ENCODE assay signal across 9 mouse cellular contexts in the genomic region with DNA sequence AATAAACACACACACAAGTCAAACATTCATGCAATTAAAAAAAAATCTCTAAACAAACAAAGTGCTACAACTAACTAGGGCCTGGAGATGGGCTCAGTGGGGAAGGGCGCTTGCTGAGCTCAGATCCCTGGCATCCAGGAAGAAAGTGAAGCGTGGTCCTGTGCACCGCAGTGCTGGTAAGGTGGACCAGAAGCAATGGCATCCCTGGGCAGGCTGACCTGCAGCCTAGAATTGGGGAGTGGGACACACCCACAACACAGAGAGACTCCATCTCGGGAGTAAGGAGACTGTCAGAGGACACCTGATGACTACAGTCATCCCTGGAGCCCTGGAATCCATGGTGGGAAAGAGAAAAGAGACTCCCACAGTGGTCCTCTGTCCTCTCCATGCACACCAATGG. TPM values are rescaled to one million over a fixed set of nuclear protein-coding genes. Genes with fewer than 3 reads are reported as not detected.
DNase-seq lines count a peak whose midpoint lies in the region; ATAC-seq and TF ChIP-seq lines count a peak whose summit lies in the region.
"Had no signal": no experiment of that assay in that cellular context is flagged by ENCODE, and none has a peak within 500 bp of the region (broad histone marks: within the 10 kb centered on the region; RNA-seq: fewer than 3 reads in every experiment).

No protein-coding gene starts in this region.

- no peak for DNase-seq in midbrain, embryonic 10.5 days (ENCODE audit: low spot score)
- no peak for DNase-seq in limb, embryonic 14.5 days (ENCODE audit: low spot score)
- no peak for DNase-seq in cerebellum, postnatal 4 days (ENCODE audit: low spot score in 2 of 2)
- DNase-seq: lung, adult 2 months; right cerebral cortex, postnatal 4 days had no signal

- H3K36me3 ChIP-seq in hindbrain, embryonic 15.5 days: no peaks in the 10 kb centered on the region
- no peaks in the 10 kb centered on the region for H3K36me3 ChIP-seq in hindbrain, embryonic 16.5 days (ENCODE audit: control insufficient read depth, insufficient read depth, low read length)
- no peaks in the 10 kb centered on the region for H3K36me3 ChIP-seq in midbrain, embryonic 10.5 days
- H3K36me3 ChIP-seq in midbrain, embryonic 15.5 days (replicated peaks): no peaks in the 10 kb centered on the region
- H3K36me3 ChIP-seq in embryonic facial prominence, embryonic 13.5 days: no peaks in the 10 kb centered on the region
- no peaks in the 10 kb centered on the region for H3K36me3 ChIP-seq in limb, embryonic 14.5 days (ENCODE audit: control insufficient read depth, insufficient read depth, low read length)

- 0 out of 2 replicates have a peak overlapping the region, but pooled peaks have one; percentile 44 for H3K27ac ChIP-seq in hindbrain, embryonic 15.5 days (replicated peaks)
- no peak overlapping the region for H3K27ac ChIP-seq in hindbrain, embryonic 16.5 days (ENCODE audit: low read depth, low read length)
- H3K27ac ChIP-seq in midbrain, embryonic 10.5 days (replicated peaks): 0 out of 2 replicates have a peak overlapping the region, but pooled peaks have one; percentile 34
- H3K27ac ChIP-seq in midbrain, embryonic 15.5 days: no peak overlapping the region
- peak overlapping the region; percentile 87; the same call in 1 of the 2 replicates for H3K27ac ChIP-seq in embryonic facial prominence, embryonic 13.5 days
- 0 out of 2 replicates have a peak overlapping the region, but pooled peaks have one; percentile 83 for H3K27ac ChIP-seq in limb, embryonic 14.5 days (replicated peaks; ENCODE audit: low read depth, low read length)

- H3K9me3 ChIP-seq in hindbrain, embryonic 15.5 days: no peaks in the 10 kb centered on the region
- no peaks in the 10 kb centered on the region for H3K9me3 ChIP-seq in hindbrain, embryonic 16.5 days (ENCODE audit: control insufficient read depth, low read length)
- H3K9me3 ChIP-seq in midbrain, embryonic 10.5 days (replicated peaks): no peaks in the 10 kb centered on the region
- H3K9me3 ChIP-seq in midbrain, embryonic 15.5 days: no peaks in the 10 kb centered on the region
- no peaks in the 10 kb centered on the region for H3K9me3 ChIP-seq in embryonic facial prominence, embryonic 13.5 days
- H3K9me3 ChIP-seq in limb, embryonic 14.5 days (ENCODE audit: control insufficient read depth, low read length): no peaks in the 10 kb centered on the region

- TF ChIP-seq POLR2A in limb, embryonic 14.5 days (IDR thresholded peaks at IDR 0.05; ENCODE audit: borderline replicate concordance, extremely low read depth, insufficient read depth, insufficient read length): no peak

- no peak overlapping the region for H3K9ac ChIP-seq in hindbrain, embryonic 15.5 days
- no peak overlapping the region for H3K9ac ChIP-seq in hindbrain, embryonic 16.5 days (ENCODE audit: low read depth, low read length)
- no peak overlapping the region for H3K9ac ChIP-seq in midbrain, embryonic 15.5 days
- no peak overlapping the region for H3K9ac ChIP-seq in embryonic facial prominence, embryonic 13.5 days
- no peak overlapping the region for H3K9ac ChIP-seq in limb, embryonic 14.5 days (ENCODE audit: low read depth, low read length, severe bottlenecking)

- peaks cover 40% of the 10 kb centered on the region for H3K4me1 ChIP-seq in hindbrain, embryonic 15.5 days (replicated peaks)
- H3K4me1 ChIP-seq in hindbrain, embryonic 16.5 days (ENCODE audit: control insufficient read depth, insufficient read depth, low read depth, low read length): peaks cover 25% of the 10 kb centered on the region
- peaks cover 62% of the 10 kb centered on the region for H3K4me1 ChIP-seq in midbrain, embryonic 10.5 days
- peaks cover 33% of the 10 kb centered on the region for H3K4me1 ChIP-seq in midbrain, embryonic 15.5 days
- H3K4me1 ChIP-seq in embryonic facial prominence, embryonic 13.5 days: peaks cover 51% of the 10 kb centered on the region
- H3K4me1 ChIP-seq in limb, embryonic 14.5 days (ENCODE audit: control insufficient read depth, insufficient read depth, low read length): peaks cover 43% of the 10 kb centered on the region

- no peak overlapping the region for H3K4me2 ChIP-seq in hindbrain, embryonic 15.5 days
- H3K4me2 ChIP-seq in hindbrain, embryonic 16.5 days (ENCODE audit: low read length): no peak overlapping the region
- no peak overlapping the region for H3K4me2 ChIP-seq in midbrain, embryonic 15.5 days
- H3K4me2 ChIP-seq in embryonic facial prominence, embryonic 13.5 days: no peak overlapping the region
- H3K4me2 ChIP-seq in limb, embryonic 14.5 days (replicated peaks; ENCODE audit: low read depth, low read length, severe bottlenecking): no peak overlapping the region

- H3K4me3 ChIP-seq in hindbrain, embryonic 15.5 days: no peak overlapping the region
- H3K4me3 ChIP-seq in hindbrain, embryonic 16.5 days (ENCODE audit: low read length): no peak overlapping the region
- H3K4me3 ChIP-seq in midbrain, embryonic 10.5 days: no peak overlapping the region
- H3K4me3 ChIP-seq in midbrain, embryonic 15.5 days: no peak overlapping the region
- no peak overlapping the region for H3K4me3 ChIP-seq in embryonic facial prominence, embryonic 13.5 days
- no peak overlapping the region for H3K4me3 ChIP-seq in limb, embryonic 14.5 days (replicated peaks; ENCODE audit: low read length)

- no peak for ATAC-seq in hindbrain, embryonic 15.5 days (ENCODE audit: low FRiP score, low read depth)
- ATAC-seq in hindbrain, embryonic 16.5 days: no peak
- ATAC-seq in midbrain, embryonic 15.5 days (replicated peaks): no peak
- no peak for ATAC-seq in embryonic facial prominence, embryonic 13.5 days (ENCODE audit: insufficient number of reproducible peaks, insufficient read depth, low FRiP score, low TSS enrichment, low read depth)
- no peak for ATAC-seq in limb, embryonic 14.5 days (ENCODE audit: low FRiP score, low read depth)

- H3K27me3 ChIP-seq in hindbrain, embryonic 15.5 days: no peaks in the 10 kb centered on the region
- H3K27me3 ChIP-seq in hindbrain, embryonic 16.5 days (replicated peaks; ENCODE audit: control insufficient read depth, insufficient read depth, low read length): no peaks in the 10 kb centered on the region
- peaks cover 15% of the 10 kb centered on the region for H3K27me3 ChIP-seq in midbrain, embryonic 10.5 days (ENCODE audit: low read depth, poor library complexity, severe bottlenecking)
- no peaks in the 10 kb centered on the region for H3K27me3 ChIP-seq in midbrain, embryonic 15.5 days (replicated peaks)
- H3K27me3 ChIP-seq in embryonic facial prominence, embryonic 13.5 days: no peaks in the 10 kb centered on the region
- H3K27me3 ChIP-seq in limb, embryonic 14.5 days (ENCODE audit: control insufficient read depth, insufficient read depth, low read length): no peaks in the 10 kb centered on the region

- 85% methylated on average over 4 of the region's 4 CpGs for WGBS in hindbrain, embryonic 15.5 days
- 91% methylated on average over 4 of the region's 4 CpGs for WGBS in hindbrain, embryonic 16.5 days
- WGBS in midbrain, embryonic 10.5 days: 83% methylated on average over 4 of the region's 4 CpGs
- 89% methylated on average over 4 of the region's 4 CpGs for WGBS in midbrain, embryonic 15.5 days
- WGBS in embryonic facial prominence, embryonic 13.5 days: 84% methylated on average over 4 of the region's 4 CpGs
- 81% methylated on average over 4 of the region's 4 CpGs for WGBS in limb, embryonic 14.5 days

RNA-seq across cellular contexts. Expression of a gene that starts 21.8 kb away (rescaled TPM):
- 68.9 and 71.1 TPM in 2 replicates for polyA plus RNA-seq in hindbrain, embryonic 15.5 days (2015; fragmentation: Nextera tagmentation; extraction: Ambion mirVana)
- polyA plus RNA-seq in hindbrain, embryonic 16.5 days (2015; fragmentation: Nextera tagmentation; extraction: Ambion mirVana): 75.3 and 97.1 TPM in 2 replicates
- polyA plus RNA-seq in midbrain, embryonic 10.5 days (2016; fragmentation: Nextera tagmentation; extraction: Ambion mirVana): 31.8 and 31.9 TPM in 2 replicates
- 52.6 and 59.4 TPM in 2 replicates for polyA plus RNA-seq in midbrain, embryonic 15.5 days (2015; fragmentation: Nextera tagmentation; extraction: Ambion mirVana)
- 86.5 and 93.1 TPM in 2 replicates for polyA plus RNA-seq in embryonic facial prominence, embryonic 13.5 days (2015; fragmentation: Nextera tagmentation; extraction: Ambion mirVana)
- 117 and 138 TPM in 2 replicates for polyA plus RNA-seq in limb, embryonic 14.5 days (2012; rRNA removed)
- polyA plus RNA-seq in limb, embryonic 14.5 days (2014; fragmentation: Nextera tagmentation; extraction: Ambion mirVana): 8.5 and 8.6 TPM in 2 replicates

RNA-seq across cellular contexts. Expression of a gene that starts 29.2 kb away (rescaled TPM):
- 46.4 and 49.1 TPM in 2 replicates for polyA plus RNA-seq in hindbrain, embryonic 15.5 days (2015; fragmentation: Nextera tagmentation; extraction: Ambion mirVana)
- 47.7 and 48.3 TPM in 2 replicates for polyA plus RNA-seq in hindbrain, embryonic 16.5 days (2015; fragmentation: Nextera tagmentation; extraction: Ambion mirVana)
- 34.4 and 35.5 TPM in 2 replicates for polyA plus RNA-seq in midbrain, embryonic 10.5 days (2016; fragmentation: Nextera tagmentation; extraction: Ambion mirVana)
- polyA plus RNA-seq in midbrain, embryonic 15.5 days (2015; fragmentation: Nextera tagmentation; extraction: Ambion mirVana): 47.4 and 48.7 TPM in 2 replicates
- polyA plus RNA-seq in embryonic facial prominence, embryonic 13.5 days (2015; fragmentation: Nextera tagmentation; extraction: Ambion mirVana): 48.3 and 50.3 TPM in 2 replicates
- polyA plus RNA-seq in limb, embryonic 14.5 days (2012; rRNA removed): 29.4 and 32.9 TPM in 2 replicates
- polyA plus RNA-seq in limb, embryonic 14.5 days (2014; fragmentation: Nextera tagmentation; extraction: Ambion mirVana): 41.2 and 45.4 TPM in 2 replicates

RNA-seq across cellular contexts. Expression of a gene that starts 29.5 kb away (rescaled TPM):
- polyA plus RNA-seq in hindbrain, embryonic 15.5 days (2015; fragmentation: Nextera tagmentation; extraction: Ambion mirVana): 106 and 120 TPM in 2 replicates
- polyA plus RNA-seq in hindbrain, embryonic 16.5 days (2015; fragmentation: Nextera tagmentation; extraction: Ambion mirVana): 101 and 116 TPM in 2 replicates
- polyA plus RNA-seq in midbrain, embryonic 10.5 days (2016; fragmentation: Nextera tagmentation; extraction: Ambion mirVana): 111 and 113 TPM in 2 replicates
- 106 and 109 TPM in 2 replicates for polyA plus RNA-seq in midbrain, embryonic 15.5 days (2015; fragmentation: Nextera tagmentation; extraction: Ambion mirVana)
- 116 and 128 TPM in 2 replicates for polyA plus RNA-seq in embryonic facial prominence, embryonic 13.5 days (2015; fragmentation: Nextera tagmentation; extraction: Ambion mirVana)
- polyA plus RNA-seq in limb, embryonic 14.5 days (2012; rRNA removed): 105 and 109 TPM in 2 replicates
- polyA plus RNA-seq in limb, embryonic 14.5 days (2014; fragmentation: Nextera tagmentation; extraction: Ambion mirVana): 110 and 114 TPM in 2 replicates

Comparison
In these comparisons a context has a peak if more than half of its experiments do, and no peak if none do; other contexts are left out.
1. H3K27ac ChIP-seq: peak in hindbrain, embryonic 15.5 days (single experiment), midbrain, embryonic 10.5 days (single experiment), embryonic facial prominence, embryonic 13.5 days (single experiment) and limb, embryonic 14.5 days (single experiment); none in hindbrain, embryonic 16.5 days (single experiment) and midbrain, embryonic 15.5 days (single experiment).